Comparison of ENCODE assay signal across 38 mouse cellular contexts in genomic region chr6:128868861-128869260, GRCm38 (mm10). TPM values are rescaled to one million over a fixed set of nuclear protein-coding genes. Genes with fewer than 3 reads are reported as not detected.
DNase-seq lines count a peak whose midpoint lies in the region; ATAC-seq and TF ChIP-seq lines count a peak whose summit lies in the region.
"Had no signal": no experiment of that assay in that cellular context is flagged by ENCODE, and none has a peak within 500 bp of the region (broad histone marks: within the 10 kb centered on the region; RNA-seq: fewer than 3 reads in every experiment).

No protein-coding gene starts in this region.

- no peak overlapping the region for H3K4me2 ChIP-seq in lung, embryonic 15.5 days
- H3K4me2 ChIP-seq in lung, postnatal 0 days (replicated peaks; ENCODE audit: low read depth, low read length) = no peak overlapping the region
- H3K4me2 ChIP-seq: intestine, embryonic 15.5 days; limb, embryonic 12.5 days; liver, embryonic 15.5 days; neural tube, embryonic 12.5 days had no signal

- TF ChIP-seq EP300 in lung, postnatal 0 days (IDR thresholded peaks at IDR 0.05) = no peak
- no peak for TF ChIP-seq EP300 in ES-Bruce4 (IDR thresholded peaks at IDR 0.05; ENCODE audit: insufficient read depth, low read depth, low read length)

- no peaks in the 10 kb centered on the region for H3K9me3 ChIP-seq in lung, embryonic 15.5 days
- H3K9me3 ChIP-seq in lung, postnatal 0 days (ENCODE audit: low read length) = no peaks in the 10 kb centered on the region
- H3K9me3 ChIP-seq in ES-Bruce4 (replicated peaks; ENCODE audit: control insufficient read depth, insufficient read depth, low read length, poor library complexity, severe bottlenecking) (peaks cover 12% of the 10 kb centered on the region), ES-E14 (ENCODE audit: control insufficient read depth, insufficient read depth, low read depth, low read length) (0 out of 2 replicates have a peak, but pooled peaks cover 2% of the 10 kb centered on the region)
- H3K9me3 ChIP-seq: intestine, embryonic 15.5 days; limb, embryonic 12.5 days; liver, embryonic 15.5 days; midbrain, embryonic 10.5 days; neural tube, embryonic 12.5 days had no signal

- 30% methylated on average over 3 of the region's 3 CpGs for whole genome bisulfite sequencing in lung, embryonic 15.5 days
- 51% methylated on average over 3 of the region's 3 CpGs for WGBS in lung, postnatal 0 days

- H3K36me3 ChIP-seq in lung, embryonic 15.5 days = no peaks in the 10 kb centered on the region
- H3K36me3 ChIP-seq in lung, postnatal 0 days (ENCODE audit: insufficient read depth, low read length) = no peaks in the 10 kb centered on the region
- no peaks in the 10 kb centered on the region for H3K36me3 ChIP-seq in ES-Bruce4 (ENCODE audit: control insufficient read depth, insufficient read depth, low read length, poor library complexity, severe bottlenecking)
- no peaks in the 10 kb centered on the region for H3K36me3 ChIP-seq in ES-E14 (ENCODE audit: control insufficient read depth, insufficient read depth, low read length, poor library complexity, severe bottlenecking)
- H3K36me3 ChIP-seq: G1E; intestine, embryonic 15.5 days; limb, embryonic 12.5 days; liver, embryonic 15.5 days; midbrain, embryonic 10.5 days; neural tube, embryonic 12.5 days had no signal

- H3K4me1 ChIP-seq in lung, embryonic 15.5 days = peaks cover 10% of the 10 kb centered on the region; the same call in 1 of the 2 replicates
- no peaks in the 10 kb centered on the region for H3K4me1 ChIP-seq in lung, postnatal 0 days (ENCODE audit: insufficient read depth, low read depth, low read length)
- no peaks in the 10 kb centered on the region for H3K4me1 ChIP-seq in ES-Bruce4 (ENCODE audit: control insufficient read depth, insufficient read depth, low read length)
- no peaks in the 10 kb centered on the region for H3K4me1 ChIP-seq in ES-E14 (ENCODE audit: control insufficient read depth in 2 of 2, insufficient read depth in 2 of 2, low read length in 2 of 2, poor library complexity in 1 of 2)
- H3K4me1 ChIP-seq: intestine, embryonic 15.5 days; limb, embryonic 12.5 days; liver, embryonic 15.5 days; neural tube, embryonic 12.5 days had no signal

- ATAC-seq in lung, embryonic 15.5 days (ENCODE audit: borderline replicate concordance, extremely low read depth, low FRiP score, low TSS enrichment) = no peak
- ATAC-seq in lung, postnatal 0 days = no peak
- ATAC-seq: CD4-positive, CD25-positive, alpha-beta regulatory T cell, adult 4 months; forebrain, embryonic 16.5 days; hindbrain, postnatal 0 days; intestine, embryonic 15.5 days had no signal

- in situ Hi-C loops in ES-E14 (cut with MboI; ENCODE audit: low sequenced_read_pairs in 2 of 2, unreplicated experiment in 2 of 2) = no loop called here

- DNase-seq in lung, postnatal 0 days (ENCODE audit: low spot score) = no peak
- peak; percentile 35 for DNase-seq in ES-E14 (ENCODE audit: low read depth, low spot score)
- DNase-seq in thymus, postnatal 36 days = peak; percentile 41 to 63
- DNase-seq in gastrocnemius, postnatal 25 days = no peak
- no peak for DNase-seq in frontal cortex, postnatal 14 days (ENCODE audit: low spot score in 2 of 2)
- DNase-seq: adrenal gland, adult 2 months; adrenal gland, postnatal 36 days; cerebellum, adult 2 months; cerebellum, postnatal 14 days; heart, postnatal 14 days; kidney, postnatal 4 days; right cerebral cortex, adult 18-20 months; spleen, adult 18-20 months had no signal

- no peak overlapping the region for H3K9ac ChIP-seq in lung, embryonic 15.5 days
- no peak overlapping the region for H3K9ac ChIP-seq in lung, postnatal 0 days (replicated peaks; ENCODE audit: low read depth)
- H3K9ac ChIP-seq in ES-Bruce4 (ENCODE audit: low read depth, poor library complexity, severe bottlenecking) (no peak overlapping the region), ES-E14 (ENCODE audit: insufficient read depth, low read depth, low read length, poor library complexity, severe bottlenecking) (no peak overlapping the region)
- H3K9ac ChIP-seq: intestine, embryonic 15.5 days; limb, embryonic 12.5 days; liver, embryonic 15.5 days; neural tube, embryonic 12.5 days had no signal

- no peak for TF ChIP-seq POLR2A in ES-Bruce4 (IDR thresholded peaks at IDR 0.05; ENCODE audit: insufficient read depth, low read length)

- 0 out of 2 replicates have a peak overlapping the region, but pooled peaks have one; percentile 27 for H3K27ac ChIP-seq in lung, embryonic 15.5 days
- H3K27ac ChIP-seq in lung, postnatal 0 days (ENCODE audit: low read length) = no peak overlapping the region
- peak overlapping the region; percentile 13 for H3K27ac ChIP-seq in ES-Bruce4 (ENCODE audit: insufficient read depth, low read length)
- H3K27ac ChIP-seq in ES-E14 (ENCODE audit: insufficient read depth, low read depth, low read length, poor library complexity, severe bottlenecking) = peak overlapping the region; percentile 40; the same call in 1 of the 2 replicates
- H3K27ac ChIP-seq: hindbrain, postnatal 0 days; kidney, postnatal 0 days; limb, embryonic 12.5 days; liver, embryonic 15.5 days; midbrain, embryonic 10.5 days; neural tube, embryonic 12.5 days had no signal

- TF ChIP-seq CTCF in lung, postnatal 0 days (IDR thresholded peaks at IDR 0.05) = no peak
- no peak for TF ChIP-seq CTCF in ES-Bruce4 (IDR thresholded peaks at IDR 0.05; ENCODE audit: low read depth, low read length)

- H3K27me3 ChIP-seq in lung, embryonic 15.5 days = no peaks in the 10 kb centered on the region
- H3K27me3 ChIP-seq in lung, postnatal 0 days (replicated peaks; ENCODE audit: insufficient read depth, low read length) = no peaks in the 10 kb centered on the region
- no peaks in the 10 kb centered on the region for H3K27me3 ChIP-seq in ES-Bruce4 (ENCODE audit: control insufficient read depth, insufficient read depth, low read length, poor library complexity, severe bottlenecking)
- H3K27me3 ChIP-seq: intestine, embryonic 15.5 days; limb, embryonic 12.5 days; liver, embryonic 15.5 days; neural tube, embryonic 12.5 days had no signal

- no peak overlapping the region for H3K4me3 ChIP-seq in lung, embryonic 15.5 days
- H3K4me3 ChIP-seq in lung, postnatal 0 days (ENCODE audit: low read depth, low read length) = no peak overlapping the region
- H3K4me3 ChIP-seq in ES-Bruce4 (ENCODE audit: low read depth, low read length) = no peak overlapping the region
- no peak overlapping the region for H3K4me3 ChIP-seq in ES-E14 (ENCODE audit: insufficient read depth in 1 of 2, low read depth in 1 of 2, low read length in 2 of 2, poor library complexity in 1 of 2, severe bottlenecking in 1 of 2)
- H3K4me3 ChIP-seq: erythroblast, embryonic 14.5 days; intestine, embryonic 15.5 days; limb, embryonic 12.5 days; liver, embryonic 15.5 days; midbrain, embryonic 10.5 days; myocyte; neural tube, embryonic 12.5 days had no signal

TF ChIP-seq in ES-E14, 5 proteins besides CTCF, POLR2A, EP300 and RAD21:
- TF ChIP-seq MAFK (IDR thresholded peaks at IDR 0.05; ENCODE audit: insufficient read depth, low read depth, low read length) (no peak), CHD2 (IDR thresholded peaks at IDR 0.05; ENCODE audit: low read depth, low read length) (no peak), ZNF384 (IDR thresholded peaks at IDR 0.05; ENCODE audit: low read depth, low read length) (no peak), ZC3H11A (IDR thresholded peaks at IDR 0.05; ENCODE audit: borderline replicate concordance, low read depth, low read length) (no peak), HCFC1 (IDR thresholded peaks at IDR 0.05; ENCODE audit: borderline replicate concordance, insufficient read depth, low read length) (no peak)

RNA-seq across cellular contexts. Expression of gene Clec2i, which starts 18.5 kb away (rescaled TPM):
- polyA plus RNA-seq in lung, embryonic 15.5 days (2015; fragmentation: Nextera tagmentation; extraction: Ambion mirVana) = 0.24 and 0.32 TPM in 2 replicates
- polyA plus RNA-seq in lung, postnatal 0 days (2015; fragmentation: Nextera tagmentation; extraction: Ambion mirVana) = 0.11 and 0.14 TPM in 2 replicates
- not detected in 2 replicates for polyA plus RNA-seq in ES-Bruce4 (2011; ENCODE audit: insufficient read depth, insufficient read length, low read depth, missing spikeins)
- total RNA-seq in ES-E14 (2012; rRNA removed) = 0.16 and 0.18 TPM in 2 replicates
- not detected for total RNA-seq in gastrocnemius, postnatal 25 days (2021)
- total RNA-seq: adrenal gland, postnatal 36 days; gastrocnemius, adult 8-10 months; hindbrain, postnatal 0 days; left cerebral cortex, adult 18-20 months; left cerebral cortex, postnatal 25 days; midbrain, postnatal 0 days had no signal
- polyA plus RNA-seq: adrenal gland, adult 2 months; cerebellum, adult 2 months; cortical plate, adult 2 months; embryonic facial prominence, embryonic 14.5 days; erythroblast, embryonic 14.5 days; forebrain, embryonic 11.5 days; forebrain, embryonic 16.5 days; G1E; hindbrain, embryonic 11.5 days; limb, embryonic 12.5 days; midbrain, embryonic 10.5 days; midbrain, postnatal 0 days; myocyte; neural tube, embryonic 12.5 days had no signal

RNA-seq across cellular contexts. Expression of gene BC035044, which starts 22.1 kb away (rescaled TPM):
- 0.83 and 1.4 TPM in 2 replicates for polyA plus RNA-seq in lung, embryonic 15.5 days (2015; fragmentation: Nextera tagmentation; extraction: Ambion mirVana)
- polyA plus RNA-seq in lung, postnatal 0 days (2015; fragmentation: Nextera tagmentation; extraction: Ambion mirVana) = 0.58 and 1.2 TPM in 2 replicates
- polyA plus RNA-seq in ES-Bruce4 (2011; ENCODE audit: insufficient read depth, insufficient read length, low read depth, missing spikeins) = not detected in 2 replicates
- not detected in 2 replicates for total RNA-seq in ES-E14 (2012; rRNA removed)
- under 1 TPM in 1 of 2 experiments, not detected in 1; 0.27 TPM for total RNA-seq in gastrocnemius, postnatal 25 days (2021)
- total RNA-seq: gastrocnemius, adult 8-10 months; hindbrain, postnatal 0 days had no signal
- polyA plus RNA-seq: erythroblast, embryonic 14.5 days; G1E; myocyte had no signal

RNA-seq across cellular contexts. Expression of gene Klrb1b, which starts 42.7 kb away (rescaled TPM):
- polyA plus RNA-seq in lung, embryonic 15.5 days (2015; fragmentation: Nextera tagmentation; extraction: Ambion mirVana) = 0.16 and 0.18 TPM in 2 replicates
- 0.26 and 0.35 TPM in 2 replicates for polyA plus RNA-seq in lung, postnatal 0 days (2015; fragmentation: Nextera tagmentation; extraction: Ambion mirVana)
- polyA plus RNA-seq in ES-Bruce4 (2011; ENCODE audit: insufficient read depth, insufficient read length, low read depth, missing spikeins) = not detected in 2 replicates
- total RNA-seq in ES-E14 (2012; rRNA removed) = not detected in 2 replicates
- total RNA-seq in gastrocnemius, postnatal 25 days (2021) = not detected
- total RNA-seq: gastrocnemius, adult 8-10 months; hindbrain, postnatal 0 days; left cerebral cortex, adult 18-20 months; left cerebral cortex, postnatal 25 days; midbrain, postnatal 0 days had no signal
- polyA plus RNA-seq: adrenal gland, adult 2 months; CD4-positive, CD25-positive, alpha-beta regulatory T cell, adult 4 months; cerebellum, adult 2 months; cortical plate, adult 2 months; forebrain, embryonic 11.5 days; forebrain, embryonic 16.5 days; G1E; heart, embryonic 14.5 days; hindbrain, embryonic 11.5 days; hindbrain, postnatal 0 days; kidney, postnatal 0 days; limb, embryonic 12.5 days; liver, adult 2 months; midbrain, embryonic 10.5 days; midbrain, postnatal 0 days; myocyte; neural tube, embryonic 12.5 days had no signal

RNA-seq across cellular contexts. Expression of gene Gm44511, which starts 42.7 kb away (rescaled TPM):
- not detected in 2 replicates for polyA plus RNA-seq in lung, embryonic 15.5 days (2015; fragmentation: Nextera tagmentation; extraction: Ambion mirVana)
- 0.26 TPM in 1 of 2 replicates, not detected in the other for polyA plus RNA-seq in lung, postnatal 0 days (2015; fragmentation: Nextera tagmentation; extraction: Ambion mirVana)
- polyA plus RNA-seq in ES-Bruce4 (2011; ENCODE audit: insufficient read depth, insufficient read length, low read depth, missing spikeins) = not detected in 2 replicates
- total RNA-seq in ES-E14 (2012; rRNA removed) = not detected in 2 replicates
- total RNA-seq in gastrocnemius, postnatal 25 days (2021) = not detected
- total RNA-seq: adrenal gland, adult 2 months; adrenal gland, postnatal 36 days; G1E; heart, postnatal 14 days; hindbrain, postnatal 0 days; left cerebral cortex, adult 18-20 months; left cerebral cortex, postnatal 25 days; megakaryocyte progenitor cell, adult 5-6 weeks; midbrain, postnatal 0 days had no signal
- polyA plus RNA-seq: adrenal gland, adult 2 months; CD4-positive, CD25-positive, alpha-beta regulatory T cell, adult 4 months; cerebellum, adult 2 months; cortical plate, adult 2 months; erythroblast, embryonic 14.5 days; forebrain, embryonic 11.5 days; forebrain, embryonic 16.5 days; G1E; heart, embryonic 14.5 days; hindbrain, embryonic 11.5 days; hindbrain, postnatal 0 days; intestine, embryonic 15.5 days; kidney, postnatal 0 days; limb, embryonic 12.5 days; liver, adult 2 months; liver, embryonic 15.5 days; midbrain, embryonic 10.5 days; midbrain, postnatal 0 days; myocyte; neural tube, embryonic 12.5 days had no signal

Comparison
In these comparisons a context has a peak if more than half of its experiments do, and no peak if none do; other contexts are left out.
1. DNase-seq: peak in ES-E14 (single experiment) and thymus, postnatal 36 days (2 of 2); none in lung, postnatal 0 days (single experiment), gastrocnemius, postnatal 25 days (single experiment) and frontal cortex, postnatal 14 days (0 of 2).